Mouse (Mus musculus) layer of hippocampus, adult 11-12 months (tissue): ENCODE measurements around the gene Inhbc.
"Not testable (repeated sequence)": the region's sequence is repeated elsewhere in the genome, so short reads cannot be mapped to it uniquely, and the experiment has no call there.

ENCODE experiments used
- DNase-seq: peaks from one replicate; pipeline ENCODE4 v3.0.0; 2022; ENCODE audit warnings: low spot score

Gene Inhbc

GRCm38 (mm10) chr10:127326017-127326801 is 44.0 kb downstream of the Inhbc start:
- no peak for DNase-seq

DNA sequence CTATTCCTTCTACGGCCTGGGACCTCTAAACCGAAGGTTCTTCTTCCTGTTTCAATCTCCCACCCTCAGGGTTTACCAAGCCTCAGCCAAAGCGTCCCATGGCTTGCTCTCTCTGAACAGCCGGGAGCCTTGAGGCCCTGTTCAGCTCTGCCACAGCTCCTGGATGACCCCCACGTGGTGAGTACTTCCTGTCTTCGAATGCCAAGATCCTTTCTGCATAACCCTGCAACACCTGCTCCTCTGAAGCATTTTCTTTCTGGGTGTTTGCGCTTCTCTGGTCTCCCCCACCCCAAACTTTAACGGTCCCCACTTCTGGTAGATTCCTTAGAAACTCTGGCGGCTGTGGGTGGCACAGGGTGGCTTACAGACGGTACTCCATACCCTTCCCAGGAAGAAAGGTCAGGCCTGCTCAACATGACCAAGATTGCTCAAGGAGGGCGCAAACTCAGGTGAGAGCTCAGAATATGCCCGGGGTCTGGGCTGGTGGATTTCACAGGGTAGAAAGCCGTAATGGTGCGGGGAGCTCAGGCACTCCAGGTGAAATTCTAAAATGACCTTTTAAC is 44.7 kb downstream of the Inhbc start:
- DNase-seq = no peak

DNA sequence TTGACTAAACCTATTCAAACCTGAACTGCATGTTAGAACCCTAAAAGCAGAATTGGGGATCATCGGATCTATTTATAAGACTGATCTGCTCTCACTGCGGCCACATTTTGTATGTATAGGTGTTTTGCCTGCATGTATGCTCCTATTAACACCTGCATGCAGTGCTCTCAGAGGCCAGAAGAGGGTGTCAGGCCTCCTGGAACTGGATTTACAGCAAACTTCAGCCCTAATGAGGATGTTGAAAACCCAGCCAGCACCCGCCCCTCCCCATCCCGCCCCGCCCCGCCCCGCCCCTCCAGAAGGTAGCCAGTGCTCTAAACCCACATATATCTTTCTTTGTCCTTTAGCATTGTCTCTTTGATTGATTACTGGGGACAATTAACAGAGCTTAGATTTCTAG is 45.7 kb downstream of the Inhbc start:
- DNase-seq = no peak

- no peak for DNase-seq
Measured at GRCm38 (mm10) chr10:127323131-127323855, 46.9 kb downstream of the Inhbc start.

- no peak for DNase-seq
Measured at GRCm38 (mm10) chr10:127322669-127323068, 47.6 kb downstream of the Inhbc start.

DNA sequence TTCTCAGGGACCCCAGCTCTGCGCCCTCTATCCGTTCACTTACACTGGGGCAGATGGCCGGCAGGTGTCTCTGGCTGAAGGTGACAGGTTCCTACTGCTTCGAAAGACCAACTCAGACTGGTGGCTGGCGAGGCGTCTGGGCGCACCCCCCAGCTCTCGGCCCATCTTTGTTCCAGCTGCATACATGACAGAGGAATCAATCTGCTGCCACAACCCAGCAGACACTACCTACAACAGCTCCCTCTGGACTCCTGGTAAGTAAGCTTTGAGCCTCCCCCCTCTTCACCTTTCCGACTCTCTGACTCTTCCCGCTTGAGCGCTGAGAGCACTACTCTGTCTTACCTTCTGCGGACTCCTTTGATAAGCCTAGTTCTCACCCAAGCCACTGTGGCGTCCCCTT is 48.1 kb downstream of the Inhbc start:
- DNase-seq = no peak

GRCm38 (mm10) chr10:127321621-127322020 is 48.6 kb downstream of the Inhbc start, which contains the start of gene Arhgap9:
TSS of gene Arhgap9 (plus strand) at chr10:127321964.
- DNase-seq = no peak

DNA sequence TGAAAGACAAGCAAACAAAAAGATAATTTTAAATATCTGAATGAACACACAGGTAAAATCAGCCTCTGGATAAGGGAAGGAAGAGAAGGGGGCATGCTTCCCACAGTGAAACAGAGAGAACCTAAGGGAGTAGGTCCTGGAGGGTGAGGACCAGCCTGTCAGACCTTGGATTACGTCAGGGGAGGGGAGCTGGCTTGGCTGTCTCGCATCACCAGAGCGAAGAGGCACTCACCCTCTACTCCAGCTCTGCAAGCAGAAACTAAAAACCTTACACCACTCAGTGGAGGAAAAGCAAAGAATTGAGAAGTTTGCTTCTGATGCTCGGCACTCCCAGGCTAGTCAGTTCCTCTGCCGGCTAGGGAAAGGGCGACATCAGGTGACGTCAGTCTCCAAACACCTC is 50.3 kb downstream of the Inhbc start:
- DNase-seq = no peak

DNA sequence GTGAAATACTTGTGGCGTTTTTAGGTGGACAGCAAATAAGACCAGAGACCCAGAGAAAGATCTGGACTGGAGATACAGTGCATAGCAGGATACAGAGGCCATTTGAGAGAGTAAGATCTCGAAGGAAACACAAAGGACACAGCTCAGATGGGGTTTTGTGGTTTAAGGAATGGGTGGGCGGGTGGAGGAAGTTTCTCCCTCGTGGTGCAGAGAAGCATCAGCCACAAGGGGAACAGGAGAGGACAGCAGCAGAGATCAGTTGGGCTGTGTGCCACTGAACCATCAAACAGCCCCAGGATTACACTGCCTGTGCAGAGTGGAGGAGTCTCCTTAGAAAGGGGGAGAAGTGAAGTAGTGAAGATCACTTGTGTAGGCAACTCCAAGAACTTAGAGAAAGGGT is 52.2 kb downstream of the Inhbc start:
- DNase-seq = no peak

- no peak for DNase-seq
Measured at GRCm38 (mm10) chr10:127317277-127317676, 53.0 kb downstream of the Inhbc start.

- not testable (repeated sequence) for DNase-seq
Measured at GRCm38 (mm10) chr10:127314950-127315349, 55.3 kb downstream of the Inhbc start.

- not testable (repeated sequence) for DNase-seq
Measured at GRCm38 (mm10) chr10:127313516-127313915, 56.7 kb downstream of the Inhbc start.

GRCm38 (mm10) chr10:127312858-127313257 is 57.4 kb downstream of the Inhbc start:
- DNase-seq = no peak

- DNase-seq = peak; percentile 87
Measured at GRCm38 (mm10) chr10:127312356-127312676, 57.9 kb downstream of the Inhbc start.

DNA sequence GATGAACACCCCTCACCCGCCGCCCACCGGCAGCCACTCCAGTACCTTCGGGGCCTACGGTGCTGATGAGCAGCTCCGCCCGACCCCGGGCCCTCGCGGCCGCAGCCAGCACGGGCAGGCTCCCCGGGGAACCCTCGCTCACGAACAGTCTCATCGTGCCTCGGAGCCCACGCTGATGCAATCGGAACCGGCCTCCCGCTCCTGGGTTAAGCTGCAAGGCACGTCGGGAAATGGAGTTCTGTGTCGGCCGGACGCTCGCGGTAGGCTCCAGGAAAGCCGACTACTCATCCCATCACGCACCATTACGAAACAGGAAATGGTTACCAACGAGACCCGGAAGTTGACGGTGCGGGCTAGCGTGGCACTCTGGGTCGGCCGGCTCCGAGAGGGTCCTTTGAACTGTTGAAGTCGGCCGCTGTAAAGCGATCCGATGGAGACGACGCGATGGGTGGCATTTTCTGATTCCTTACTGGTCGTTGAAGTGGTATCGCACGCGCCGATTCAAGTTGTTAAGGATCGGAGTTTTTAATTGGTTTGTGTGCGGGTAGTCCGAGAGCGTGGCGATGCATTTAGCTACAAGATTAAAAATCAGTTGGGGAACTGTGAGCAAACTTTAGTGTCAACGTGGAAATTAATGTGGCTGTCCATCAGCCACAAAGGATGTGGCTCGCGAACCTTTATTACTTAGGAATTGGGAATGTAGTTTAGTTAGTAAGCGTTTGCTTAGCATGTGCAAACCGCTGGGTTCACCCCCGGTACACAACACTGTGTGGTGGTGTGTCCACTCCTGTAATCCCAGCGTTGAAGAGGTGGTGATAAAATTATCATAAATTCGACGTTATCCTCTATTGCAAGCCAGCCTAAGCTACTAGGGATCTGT is 58.5 kb downstream of the Inhbc start, which contains the start of gene Mars:
TSS of gene Mars (minus strand) at position 311 of the 880 bp plus-strand sequence.
- DNase-seq = peak; percentile 96

DNA sequence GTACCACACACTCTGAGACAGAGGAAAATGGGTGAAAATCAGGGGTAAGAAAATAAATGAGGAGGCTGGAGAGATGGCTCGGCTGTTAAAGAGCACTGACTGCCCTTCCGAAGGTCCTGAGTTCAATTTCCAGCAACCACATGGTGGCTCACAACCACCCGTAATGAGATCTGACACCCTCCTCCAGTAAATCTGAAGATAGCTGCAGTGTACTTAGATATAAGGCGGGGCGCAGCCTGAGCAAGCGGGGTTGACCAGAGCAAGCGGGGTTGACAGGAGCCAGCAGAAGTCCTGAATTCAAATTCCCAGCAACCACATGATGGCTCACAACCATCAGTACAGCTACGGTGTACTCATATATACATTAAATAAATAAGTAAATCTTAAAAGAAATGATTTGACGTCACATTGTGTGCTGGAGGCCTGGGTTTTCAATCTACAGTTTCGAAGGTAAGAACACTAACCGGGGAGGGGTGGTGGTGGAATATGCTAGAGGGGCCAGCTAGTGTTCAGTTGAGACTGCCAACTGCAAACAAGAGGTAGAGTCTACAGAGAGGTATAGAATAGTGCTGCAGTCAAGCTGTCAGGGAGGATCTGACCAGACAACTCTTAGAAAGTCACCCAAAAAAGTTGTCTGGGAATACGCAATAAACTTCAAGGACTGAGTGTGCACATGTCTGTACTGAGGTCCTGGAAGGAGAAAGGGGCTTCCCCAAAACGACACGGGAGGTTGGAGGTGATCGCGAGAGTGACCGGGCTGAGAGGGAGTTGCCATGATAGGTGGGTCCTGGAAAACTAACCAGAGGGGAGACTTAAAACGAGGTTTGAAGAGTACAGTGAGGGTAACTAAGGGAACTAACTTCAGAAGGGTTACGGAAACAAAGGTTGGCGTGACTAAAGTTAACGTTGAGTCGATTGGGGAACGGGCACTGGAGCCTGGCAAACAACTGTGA is 59.4 kb downstream of the Inhbc start:
- no peak for DNase-seq

DNA sequence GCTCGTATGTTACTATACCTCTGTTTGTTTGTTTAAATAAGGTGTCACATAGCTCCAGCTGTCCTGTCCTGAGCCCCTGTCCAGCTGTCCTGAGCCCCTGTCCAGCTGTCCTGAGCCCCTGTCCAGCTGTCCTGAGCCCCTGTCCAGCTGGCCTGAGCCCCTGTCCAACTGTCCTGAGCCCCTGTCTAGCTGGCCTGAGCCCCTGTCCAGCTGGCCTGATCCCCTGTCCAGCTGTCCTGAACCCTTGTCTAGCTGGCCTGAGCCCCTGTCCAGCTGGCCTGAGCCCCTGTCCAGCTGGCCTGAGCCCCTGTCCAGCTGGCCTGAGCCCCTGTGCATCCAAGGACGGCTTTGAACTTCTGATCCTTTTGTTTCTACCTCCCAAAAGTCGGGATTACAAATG is 61.1 kb downstream of the Inhbc start:
- not testable (repeated sequence) for DNase-seq
